Mouse (Mus musculus) limb, embryonic 13.5 days (tissue): Measurements from ENCODE around the gene Zbtb12. TPM values are rescaled to one million over a fixed set of nuclear protein-coding genes. Genes with fewer than 3 reads are reported as not detected.

ENCODE experiments used
- ATAC-seq: fragments of 200-750 bp; cut with Nextera tagmentation; 2 replicates; pipeline ENCODE4 v1.8.0; 2017; ENCODE audit warnings: low read depth, moderate number of reproducible peaks, moderate TSS enrichment; ENCODE audit not compliant: low FRiP score
- H3K27ac ChIP-seq: fragments of 300-500 bp; sonication (generic); 2 replicates; pipeline ENCODE4 v1.5.1; 2015; ENCODE audit warnings: inconsistent platforms, mild to moderate bottlenecking, moderate library complexity
- H3K27me3 ChIP-seq: fragments of 300-500 bp; sonication (generic); 2 replicates; pipeline ENCODE4 v1.6.1; 2015; ENCODE audit warnings: mild to moderate bottlenecking, inconsistent platforms
- H3K36me3 ChIP-seq: fragments of 300-500 bp; sonication (generic); 2 replicates; pipeline ENCODE4 v1.6.1; 2015; ENCODE audit warnings: inconsistent platforms, mild to moderate bottlenecking, moderate library complexity
- H3K4me1 ChIP-seq: fragments of 300-500 bp; sonication (generic); 2 replicates; pipeline ENCODE4 v1.6.1; 2015; ENCODE audit warnings: inconsistent platforms
- H3K4me2 ChIP-seq: fragments of 300-500 bp; sonication (generic); replicated peaks from 2 replicates; pipeline ENCODE4 v1.6.1; 2015; ENCODE audit warnings: inconsistent platforms, mild to moderate bottlenecking, moderate library complexity
- H3K4me3 ChIP-seq: fragments of 300-500 bp; sonication (generic); 2 replicates; pipeline ENCODE4 v1.5.1; 2015; ENCODE audit warnings: moderate library complexity, mild to moderate bottlenecking, inconsistent platforms
- H3K9ac ChIP-seq: fragments of 300-500 bp; sonication (generic); 2 replicates; pipeline ENCODE4 v1.6.1; 2015; ENCODE audit warnings: mild to moderate bottlenecking, inconsistent platforms
- H3K9me3 ChIP-seq: fragments of 300-500 bp; sonication (generic); 2 replicates; pipeline ENCODE4 v1.6.1; 2016; ENCODE audit warnings: inconsistent platforms
- WGBS: fragments of 180-500 bp; shearing (Covaris S2); methylation state at CpG from one replicate; pipeline ENCODE4 v1.1.7; 2015; 5-methylcytosine and 5-hydroxymethylcytosine counted together
- polyA plus RNA-seq: library from polyadenylated mRNA; unstranded; fragments of >200 nt; fragmentation: Nextera tagmentation; extraction: Ambion mirVana; gene quantifications from 2 replicates; pipeline ENCODE4 v1.2.1, GENCODE M21; 2015

Zbtb12 gene
- polyA plus RNA-seq, 1 experiment from 2014 or later, result 5.4 TPM

DNA sequence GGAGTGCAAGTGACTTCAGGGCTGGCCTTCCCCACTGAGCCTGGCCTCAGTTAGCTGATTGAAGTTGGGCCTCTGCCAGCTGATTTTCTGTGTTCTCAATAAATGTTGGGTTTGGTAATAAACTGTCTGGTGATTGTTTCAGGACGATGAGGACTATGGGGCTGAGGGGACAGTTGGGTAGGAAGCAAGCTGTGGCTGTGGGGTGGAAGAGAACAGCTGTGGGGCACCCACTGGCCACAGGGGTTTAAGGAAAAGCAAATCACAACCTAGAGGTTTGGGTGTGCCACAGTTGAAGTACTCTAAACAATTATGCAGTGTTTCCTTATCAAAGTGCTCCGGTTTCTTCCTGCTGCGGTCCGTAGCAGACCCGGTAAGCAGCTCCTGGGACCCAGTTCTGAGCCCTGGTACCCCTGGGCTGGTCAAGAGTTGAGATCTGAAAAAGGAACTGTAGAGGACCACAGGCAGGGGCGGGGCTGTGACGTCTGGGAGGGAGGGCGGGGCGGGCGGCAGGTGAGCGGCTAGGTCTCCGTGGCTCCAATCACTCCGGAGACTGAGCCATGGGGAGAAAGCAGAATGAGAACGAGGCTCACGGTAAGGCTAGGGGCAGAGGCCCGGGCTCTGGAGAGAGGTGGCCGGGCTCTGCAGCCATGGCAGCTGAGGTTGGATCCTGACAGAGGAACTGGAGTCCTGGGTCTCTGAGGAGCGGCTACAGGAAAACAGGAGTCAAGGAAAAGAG, 34.8 kb downstream of the Zbtb12 start, which contains the start of gene Slc44a4:
Gene Slc44a4, plus strand, starts transcription at position 537 of the 736 bp plus-strand sequence.
- H3K36me3 ChIP-seq, result peaks cover 51% of the 10 kb centered on the region
- WGBS, result 35% methylated on average over 18 of the region's 18 CpGs
- H3K9ac ChIP-seq, result peak within 1 kb of the TSS; percentile 39; the same call in 1 of the 2 replicates
- H3K27ac ChIP-seq, result no peak within 1 kb of the TSS
- no peaks in the 10 kb centered on the region for H3K27me3 ChIP-seq
- H3K4me1 ChIP-seq, result peaks cover 17% of the 10 kb centered on the region
- H3K9me3 ChIP-seq, result no peaks in the 10 kb centered on the region
- no peak within 1 kb of the TSS for H3K4me3 ChIP-seq
- H3K4me2 ChIP-seq, result no peak within 1 kb of the TSS
- no peak for ATAC-seq

DNA sequence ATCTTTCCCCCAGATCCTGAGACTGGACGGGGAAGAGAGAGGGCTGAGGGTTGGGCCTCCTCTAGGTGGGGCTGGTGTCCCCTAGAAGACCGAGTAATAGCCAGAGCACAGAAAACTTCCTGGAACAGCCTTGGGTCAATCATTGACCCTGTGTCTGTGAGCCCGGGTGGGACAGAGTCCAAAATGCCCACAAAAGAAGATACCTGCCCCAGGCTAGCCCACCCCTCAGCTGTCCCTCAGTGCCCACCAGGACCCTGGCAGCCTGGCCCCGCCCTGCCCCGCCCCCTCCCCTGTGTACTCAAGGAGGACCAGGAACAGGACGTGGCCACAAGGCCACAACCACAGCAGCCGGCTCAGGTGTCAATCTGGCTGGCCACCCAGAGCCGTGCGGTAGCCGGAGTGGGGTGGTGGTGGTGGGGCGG, 36.1 kb downstream of the Zbtb12 start:
- ATAC-seq, result peak; percentile 48; the same call in 1 of the 2 replicates
- no peak overlapping the region for H3K27ac ChIP-seq

GRCm38 (mm10) chr17:34916316-34916715, 37.0 kb downstream of the Zbtb12 start:
- Histone ChIP-seq H3K27ac (no peak overlapping the region), H3K36me3 (peaks cover 29% of the 10 kb centered on the region), H3K4me2 (no peak overlapping the region), H3K27me3 (no peaks in the 10 kb centered on the region), H3K9ac (no peak overlapping the region), H3K4me1 (peaks cover 17% of the 10 kb centered on the region), H3K9me3 (no peaks in the 10 kb centered on the region), H3K4me3 (no peak overlapping the region)
- no peak for ATAC-seq
- 82% methylated on average over 5 of the region's 5 CpGs for WGBS

More for the DNA sequence above, 36.1 kb downstream of the Zbtb12 start:
- Histone ChIP-seq H3K4me2 (no peak overlapping the region), H3K27me3 (no peaks in the 10 kb centered on the region), H3K36me3 (peaks cover 38% of the 10 kb centered on the region), H3K4me3 (no peak overlapping the region), H3K9ac (peak overlapping the region; percentile 39; the same call in 1 of the 2 replicates), H3K9me3 (no peaks in the 10 kb centered on the region), H3K4me1 (peaks cover 17% of the 10 kb centered on the region)
- WGBS, result 14% methylated on average over 11 of the region's 11 CpGs

GRCm38 (mm10) chr17:34917188-34917587, 37.9 kb downstream of the Zbtb12 start:
- no peak overlapping the region for H3K9ac ChIP-seq
- no peak overlapping the region for H3K4me2 ChIP-seq
- WGBS, result 80% methylated on average over 9 of the region's 9 CpGs
- H3K27ac ChIP-seq, result no peak overlapping the region
- no peaks in the 10 kb centered on the region for H3K27me3 ChIP-seq
- no peak overlapping the region for H3K4me3 ChIP-seq
- H3K36me3 ChIP-seq, result peaks cover 20% of the 10 kb centered on the region
- peaks cover 17% of the 10 kb centered on the region for H3K4me1 ChIP-seq
- no peak for ATAC-seq
- no peaks in the 10 kb centered on the region for H3K9me3 ChIP-seq

DNA sequence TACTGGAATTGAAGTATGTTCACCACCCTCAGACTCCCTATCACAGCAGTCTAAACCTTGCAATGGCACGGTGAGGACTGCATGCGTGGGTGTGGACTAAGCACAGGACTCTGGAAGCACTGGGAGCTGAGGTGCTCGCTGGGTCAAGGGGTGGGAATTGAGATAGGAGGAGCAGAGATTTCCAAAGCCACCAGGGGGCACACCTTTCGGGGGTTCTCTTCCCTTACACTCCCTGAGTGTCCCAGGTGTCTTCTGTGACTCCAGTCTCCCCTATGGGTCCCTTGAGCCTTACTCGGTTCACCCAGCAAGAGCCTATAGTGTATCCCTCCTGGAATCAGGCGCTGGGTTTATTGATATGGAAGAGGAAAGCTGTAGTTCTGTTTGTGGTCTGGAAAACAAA, 43.7 kb downstream of the Zbtb12 start:
- H3K9me3 ChIP-seq, result no peaks in the 10 kb centered on the region
- no peak overlapping the region for H3K4me2 ChIP-seq
- no peak overlapping the region for H3K4me3 ChIP-seq
- H3K9ac ChIP-seq, result no peak overlapping the region
- no peak for ATAC-seq
- WGBS, result 46% methylated on average over 6 of the region's 6 CpGs
- no peaks in the 10 kb centered on the region for H3K36me3 ChIP-seq
- H3K4me1 ChIP-seq, result no peaks in the 10 kb centered on the region
- no peaks in the 10 kb centered on the region for H3K27me3 ChIP-seq
- no peak overlapping the region for H3K27ac ChIP-seq

GRCm38 (mm10) chr17:34924258-34924657, 45.0 kb downstream of the Zbtb12 start:
- ATAC-seq, result no peak
- 67% methylated on average over 4 of the region's 5 CpGs for WGBS

GRCm38 (mm10) chr17:34927306-34928019, 48.2 kb downstream of the Zbtb12 start:
- Histone ChIP-seq H3K27me3 (no peaks in the 10 kb centered on the region), H3K9me3 (no peaks in the 10 kb centered on the region), H3K36me3 (no peaks in the 10 kb centered on the region), H3K4me3 (no peak overlapping the region), H3K27ac (no peak overlapping the region), H3K4me1 (peaks cover 10% of the 10 kb centered on the region), H3K9ac (no peak overlapping the region), H3K4me2 (no peak overlapping the region)
- no peak for ATAC-seq
- WGBS, result 84% methylated on average over 18 of the region's 18 CpGs

More at GRCm38 (mm10) chr17:34924258-34924657, 45.0 kb downstream of the Zbtb12 start:
- Histone ChIP-seq H3K27me3 (no peaks in the 10 kb centered on the region), H3K27ac (no peak overlapping the region), H3K9me3 (no peaks in the 10 kb centered on the region), H3K4me1 (no peaks in the 10 kb centered on the region), H3K4me2 (no peak overlapping the region), H3K4me3 (no peak overlapping the region), H3K36me3 (no peaks in the 10 kb centered on the region), H3K9ac (no peak overlapping the region)

GRCm38 (mm10) chr17:34928841-34929240, 49.6 kb downstream of the Zbtb12 start:
- Histone ChIP-seq H3K36me3 (peaks cover 3% of the 10 kb centered on the region; the same call in 1 of the 2 replicates), H3K9me3 (no peaks in the 10 kb centered on the region), H3K4me1 (peaks cover 11% of the 10 kb centered on the region), H3K27ac (no peak overlapping the region), H3K4me2 (no peak overlapping the region), H3K27me3 (no peaks in the 10 kb centered on the region), H3K9ac (no peak overlapping the region), H3K4me3 (no peak overlapping the region)
- no peak for ATAC-seq
- WGBS, result 68% methylated on average over 4 of the region's 4 CpGs

DNA sequence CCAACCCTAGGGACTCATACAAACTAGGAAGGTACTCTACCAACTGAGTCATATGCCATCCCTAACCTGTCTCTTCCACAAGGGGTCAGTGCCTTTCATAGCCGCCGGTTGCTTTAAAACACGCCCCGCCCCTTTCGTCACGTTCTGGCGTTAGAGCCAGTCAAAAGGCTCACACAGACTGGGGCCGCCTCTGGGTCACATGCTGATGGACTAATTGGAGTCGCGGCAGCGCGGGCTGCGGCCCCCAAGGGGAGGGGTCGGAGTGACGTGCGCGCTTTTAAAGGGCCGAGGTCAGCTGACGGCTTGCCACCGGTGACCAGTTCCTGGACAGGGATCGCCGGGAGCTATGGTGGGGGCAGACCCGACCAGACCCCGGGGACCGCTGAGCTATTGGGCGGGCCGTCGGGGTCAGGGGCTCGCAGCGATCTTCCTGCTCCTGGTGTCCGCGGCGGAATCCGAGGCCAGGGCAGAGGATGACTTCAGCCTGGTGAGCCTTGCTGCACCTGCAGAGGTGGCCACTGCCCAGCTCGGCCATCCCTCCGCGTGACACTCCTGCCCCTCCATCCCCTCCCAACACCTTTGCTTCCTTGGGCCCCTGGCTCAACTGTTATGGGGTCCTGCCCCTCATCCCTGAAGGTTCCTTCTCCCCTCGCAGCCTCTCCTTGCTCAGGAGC, 51.9 kb downstream of the Zbtb12 start, which contains the start of gene Neu1:
Gene Neu1, plus strand, starts transcription at position 193 of the 674 bp plus-strand sequence.
- Histone ChIP-seq H3K27me3 (no peaks in the 10 kb centered on the region), H3K4me1 (peaks cover 11% of the 10 kb centered on the region), H3K9ac (peak within 1 kb of the TSS; percentile 84), H3K36me3 (peaks cover 18% of the 10 kb centered on the region), H3K9me3 (no peaks in the 10 kb centered on the region), H3K27ac (no peak within 1 kb of the TSS), H3K4me2 (peak within 1 kb of the TSS; percentile 99), H3K4me3 (peak within 1 kb of the TSS; percentile 77)
- under 1% methylated on average over 38 of the region's 38 CpGs for WGBS
- ATAC-seq, result peak; percentile 97

GRCm38 (mm10) chr17:34931735-34932098, 52.4 kb downstream of the Zbtb12 start:
- ATAC-seq, result no peak
- 12% methylated on average over 14 of the region's 14 CpGs for whole genome bisulfite sequencing

GRCm38 (mm10) chr17:34932287-34932686, 53.0 kb downstream of the Zbtb12 start:
- WGBS, result 83% methylated on average over 8 of the region's 8 CpGs
- Histone ChIP-seq H3K36me3 (peaks cover 18% of the 10 kb centered on the region), H3K9me3 (no peaks in the 10 kb centered on the region), H3K4me3 (peak overlapping the region; percentile 77), H3K27ac (no peak overlapping the region), H3K4me1 (peaks cover 11% of the 10 kb centered on the region), H3K4me2 (peak overlapping the region; percentile 99), H3K9ac (peak overlapping the region; percentile 84), H3K27me3 (no peaks in the 10 kb centered on the region)
- no peak for ATAC-seq

More at GRCm38 (mm10) chr17:34931735-34932098, 52.4 kb downstream of the Zbtb12 start:
- H3K27me3 ChIP-seq, result no peaks in the 10 kb centered on the region
- peak overlapping the region; percentile 77 for H3K4me3 ChIP-seq
- H3K4me2 ChIP-seq, result peak overlapping the region; percentile 99
- no peak overlapping the region for H3K27ac ChIP-seq
- H3K4me1 ChIP-seq, result peaks cover 11% of the 10 kb centered on the region
- peaks cover 18% of the 10 kb centered on the region for H3K36me3 ChIP-seq
- H3K9ac ChIP-seq, result peak overlapping the region; percentile 84
- H3K9me3 ChIP-seq, result no peaks in the 10 kb centered on the region

DNA sequence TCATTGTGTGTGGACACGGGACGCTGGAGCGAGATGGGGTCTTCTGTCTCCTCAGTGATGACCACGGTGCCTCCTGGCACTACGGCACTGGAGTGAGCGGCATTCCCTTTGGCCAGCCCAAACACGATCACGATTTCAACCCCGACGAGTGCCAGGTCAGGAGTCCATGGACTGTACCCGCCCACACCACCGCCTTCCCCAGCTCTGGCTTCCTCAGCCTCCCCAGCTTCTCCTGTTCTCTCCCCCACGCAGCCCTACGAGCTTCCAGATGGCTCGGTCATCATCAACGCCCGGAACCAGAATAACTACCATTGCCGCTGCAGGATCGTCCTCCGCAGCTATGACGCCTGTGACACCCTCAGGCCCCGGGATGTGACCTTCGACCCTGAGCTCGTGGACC, 54.7 kb downstream of the Zbtb12 start:
- H3K4me2 ChIP-seq, result no peak overlapping the region

More for the DNA sequence above, 54.7 kb downstream of the Zbtb12 start:
- Histone ChIP-seq H3K27ac (no peak overlapping the region), H3K9ac (no peak overlapping the region; the same call in 1 of the 2 replicates), H3K4me3 (no peak overlapping the region), H3K4me1 (peaks cover 11% of the 10 kb centered on the region), H3K9me3 (no peaks in the 10 kb centered on the region), H3K36me3 (peaks cover 18% of the 10 kb centered on the region), H3K27me3 (no peaks in the 10 kb centered on the region)
- ATAC-seq, result no peak
- WGBS, result 69% methylated on average over 24 of the region's 24 CpGs
